Mouse (Mus musculus): ENCODE data around the gene C2cd4c.

- TF ChIP-seq CTCF (IDR thresholded peaks at IDR 0.05; ENCODE audit: borderline replicate concordance, control insufficient read depth, extremely low read depth, insufficient read depth, low read length, poor library complexity), result no peak
- no peak for TF ChIP-seq POLR2A (IDR thresholded peaks at IDR 0.05; ENCODE audit: control insufficient read depth, extremely low read depth, insufficient read depth, low read length, poor library complexity)
Observed at GRCm38 (mm10) chr10:79606537-79606936, 7.3 kb downstream of the C2cd4c start.

Measured in thymus, adult 2 months (tissue).